Mouse (Mus musculus): Measurements from ENCODE around the gene Asb18. TPM values are rescaled to one million over a fixed set of nuclear protein-coding genes. Genes with fewer than 3 reads are reported as not detected.

Asb18 gene
- 0.04 TPM in 1 of 2 replicates, not detected in the other for polyA plus RNA-seq (2014; fragmentation: Nextera tagmentation; extraction: Ambion mirVana)

- H3K9me3 ChIP-seq (ENCODE audit: control insufficient read depth, low read length) = no peaks in the 10 kb centered on the region
- no peak within 1 kb of the TSS for H3K27ac ChIP-seq (replicated peaks; ENCODE audit: low read depth, low read length)
- WGBS = 77% methylated on average over 5 of the region's 5 CpGs
- ATAC-seq (ENCODE audit: insufficient number of reproducible peaks, low FRiP score, low TSS enrichment, low read depth) (no peak), DNase-seq (ENCODE audit: low spot score) (no peak)
- no peak within 1 kb of the TSS for H3K4me3 ChIP-seq (ENCODE audit: low read depth, low read length)
- H3K4me1 ChIP-seq (ENCODE audit: control insufficient read depth, insufficient read depth, low read length) = no peaks in the 10 kb centered on the region
- no peak within 1 kb of the TSS for H3K9ac ChIP-seq (ENCODE audit: low read length)
- no peaks in the 10 kb centered on the region for H3K36me3 ChIP-seq (ENCODE audit: control insufficient read depth, insufficient read depth, low read length)
- H3K27me3 ChIP-seq (ENCODE audit: control insufficient read depth, insufficient read depth, low read length) = no peaks in the 10 kb centered on the region
- no peak within 1 kb of the TSS for H3K4me2 ChIP-seq (ENCODE audit: low read depth, severe bottlenecking)
These were observed at the start of gene Asb18 for GRCm38 (mm10) chr1:90014446-90014845. Gene Asb18 (minus strand): TSS chr1:90014666.

GRCm38 (mm10) chr1:90060599-90060998 lies 46.1 kb upstream of the Asb18 start:
- no peaks in the 10 kb centered on the region for H3K4me1 ChIP-seq (ENCODE audit: control insufficient read depth, insufficient read depth, low read length)
- no peak for ATAC-seq (ENCODE audit: insufficient number of reproducible peaks, low FRiP score, low TSS enrichment, low read depth)
- peak; percentile 74 for DNase-seq (ENCODE audit: low spot score)
- H3K9ac ChIP-seq (ENCODE audit: low read length) = no peak overlapping the region
- no peaks in the 10 kb centered on the region for H3K27me3 ChIP-seq (ENCODE audit: control insufficient read depth, insufficient read depth, low read length)
- H3K36me3 ChIP-seq (ENCODE audit: control insufficient read depth, insufficient read depth, low read length) = no peaks in the 10 kb centered on the region
- H3K9me3 ChIP-seq (ENCODE audit: control insufficient read depth, low read length) = no peaks in the 10 kb centered on the region
- no peak overlapping the region for H3K27ac ChIP-seq (replicated peaks; ENCODE audit: low read depth, low read length)
- no peak overlapping the region for H3K4me3 ChIP-seq (ENCODE audit: low read depth, low read length)
- H3K4me2 ChIP-seq (ENCODE audit: low read depth, severe bottlenecking) = no peak overlapping the region
- 26% methylated on average over 7 of the region's 7 CpGs for WGBS

GRCm38 (mm10) chr1:90060054-90060453 lies 45.6 kb upstream of the Asb18 start:
- WGBS = 64% methylated on average over 3 of the region's 3 CpGs

GRCm38 (mm10) chr1:90054991-90055390 lies 40.5 kb upstream of the Asb18 start:
- H3K4me2 ChIP-seq (ENCODE audit: low read depth, severe bottlenecking) = no peak overlapping the region
- no peak overlapping the region for H3K27ac ChIP-seq (replicated peaks; ENCODE audit: low read depth, low read length)
- H3K4me1 ChIP-seq (ENCODE audit: control insufficient read depth, insufficient read depth, low read length) = peaks cover 30% of the 10 kb centered on the region
- no peak overlapping the region for H3K9ac ChIP-seq (ENCODE audit: low read length)
- ATAC-seq (ENCODE audit: insufficient number of reproducible peaks, low FRiP score, low TSS enrichment, low read depth) = no peak
- H3K4me3 ChIP-seq (ENCODE audit: low read depth, low read length) = no peak overlapping the region
- H3K36me3 ChIP-seq (ENCODE audit: control insufficient read depth, insufficient read depth, low read length) = no peaks in the 10 kb centered on the region
- no peaks in the 10 kb centered on the region for H3K9me3 ChIP-seq (ENCODE audit: control insufficient read depth, low read length)
- 85% methylated on average over 4 of the region's 4 CpGs for whole genome bisulfite sequencing
- no peaks in the 10 kb centered on the region for H3K27me3 ChIP-seq (ENCODE audit: control insufficient read depth, insufficient read depth, low read length)
- no peak for DNase-seq (ENCODE audit: low spot score)

More at GRCm38 (mm10) chr1:90060054-90060453, 45.6 kb upstream of the Asb18 start:
- no peak for DNase-seq (ENCODE audit: low spot score)
- Histone ChIP-seq H3K27ac (replicated peaks; ENCODE audit: low read depth, low read length) (no peak overlapping the region), H3K27me3 (ENCODE audit: control insufficient read depth, insufficient read depth, low read length) (no peaks in the 10 kb centered on the region), H3K9me3 (ENCODE audit: control insufficient read depth, low read length) (no peaks in the 10 kb centered on the region), H3K4me2 (ENCODE audit: low read depth, severe bottlenecking) (no peak overlapping the region), H3K4me1 (ENCODE audit: control insufficient read depth, insufficient read depth, low read length) (no peaks in the 10 kb centered on the region), H3K36me3 (ENCODE audit: control insufficient read depth, insufficient read depth, low read length) (no peaks in the 10 kb centered on the region), H3K4me3 (ENCODE audit: low read depth, low read length) (no peak overlapping the region), H3K9ac (ENCODE audit: low read length) (no peak overlapping the region)
- no peak for ATAC-seq (ENCODE audit: insufficient number of reproducible peaks, low FRiP score, low TSS enrichment, low read depth)

DNA sequence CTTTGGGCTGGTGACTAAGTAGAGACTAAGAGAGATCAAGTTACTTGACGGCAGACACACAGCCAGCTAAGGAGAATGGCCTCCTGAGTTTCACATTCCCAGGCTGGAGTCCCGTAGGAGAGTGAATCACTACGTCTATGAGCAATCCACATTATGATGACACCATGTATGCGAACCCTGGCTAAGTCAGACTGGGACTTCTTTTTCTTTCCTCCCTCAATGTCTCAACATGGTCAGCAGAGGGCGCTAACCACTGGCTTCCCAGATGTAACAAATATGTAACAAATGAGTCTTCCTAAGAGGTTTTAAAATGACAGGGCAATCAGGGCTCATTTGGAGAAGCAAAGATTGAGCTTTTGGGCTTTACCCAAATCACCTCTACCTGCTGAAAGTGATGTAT lies 36.9 kb upstream of the Asb18 start:
- no peaks in the 10 kb centered on the region for H3K9me3 ChIP-seq (ENCODE audit: control insufficient read depth, low read length)
- ATAC-seq (ENCODE audit: insufficient number of reproducible peaks, low FRiP score, low TSS enrichment, low read depth) = no peak
- peak; percentile 76 for DNase-seq (ENCODE audit: low spot score)
- no peak overlapping the region for H3K27ac ChIP-seq (replicated peaks; ENCODE audit: low read depth, low read length)
- 21% methylated on average over 5 of the region's 5 CpGs for WGBS
- peaks cover 34% of the 10 kb centered on the region for H3K4me1 ChIP-seq (ENCODE audit: control insufficient read depth, insufficient read depth, low read length)
- no peak overlapping the region for H3K4me3 ChIP-seq (ENCODE audit: low read depth, low read length)
- H3K36me3 ChIP-seq (ENCODE audit: control insufficient read depth, insufficient read depth, low read length) = no peaks in the 10 kb centered on the region
- H3K9ac ChIP-seq (ENCODE audit: low read length) = no peak overlapping the region
- no peak overlapping the region for H3K4me2 ChIP-seq (ENCODE audit: low read depth, severe bottlenecking)
- no peaks in the 10 kb centered on the region for H3K27me3 ChIP-seq (ENCODE audit: control insufficient read depth, insufficient read depth, low read length)

- no peak overlapping the region for H3K4me3 ChIP-seq (ENCODE audit: low read depth, low read length)
- WGBS = 32% methylated on average over 20 of the region's 20 CpGs
- no peaks in the 10 kb centered on the region for H3K9me3 ChIP-seq (ENCODE audit: control insufficient read depth, low read length)
- peak overlapping the region; percentile 40; the same call in 1 of the 2 replicates for H3K9ac ChIP-seq (ENCODE audit: low read length)
- peak; percentile 53 for DNase-seq (ENCODE audit: low spot score)
- H3K4me1 ChIP-seq (ENCODE audit: control insufficient read depth, insufficient read depth, low read length) = peaks cover 34% of the 10 kb centered on the region
- H3K27ac ChIP-seq (replicated peaks; ENCODE audit: low read depth, low read length) = 0 out of 2 replicates have a peak overlapping the region, but pooled peaks have one; percentile 0
- H3K27me3 ChIP-seq (ENCODE audit: control insufficient read depth, insufficient read depth, low read length) = no peaks in the 10 kb centered on the region
- H3K36me3 ChIP-seq (ENCODE audit: control insufficient read depth, insufficient read depth, low read length) = no peaks in the 10 kb centered on the region
- no peak overlapping the region; the same call in 1 of the 2 replicates for H3K4me2 ChIP-seq (ENCODE audit: low read depth, severe bottlenecking)
- ATAC-seq (ENCODE audit: insufficient number of reproducible peaks, low FRiP score, low TSS enrichment, low read depth) = no peak
These were observed 35.7 kb upstream of the Asb18 start for GRCm38 (mm10) chr1:90050046-90050739.

DNA sequence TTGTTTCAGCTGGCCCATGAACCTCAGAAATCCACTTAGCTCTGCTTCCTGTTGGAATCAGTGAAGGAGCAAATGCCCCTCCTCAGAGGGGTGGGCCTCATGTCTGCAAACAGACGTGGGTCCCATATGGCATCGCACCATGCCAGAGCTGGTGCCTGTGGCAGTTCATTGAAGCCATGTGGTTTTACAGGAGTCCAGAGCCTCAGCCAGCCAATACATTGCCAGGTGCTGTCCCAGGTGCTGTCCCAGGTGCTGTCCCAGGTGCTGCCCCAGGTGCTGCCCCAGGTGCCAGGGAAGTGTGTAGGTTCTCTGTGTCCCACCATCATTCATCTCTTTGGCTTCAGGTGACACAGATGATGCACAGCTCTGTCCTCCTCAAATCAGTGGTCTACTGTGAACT lies 13.8 kb upstream of the Asb18 start:
- Histone ChIP-seq H3K4me2 (ENCODE audit: low read depth, severe bottlenecking) (no peak overlapping the region), H3K4me1 (ENCODE audit: control insufficient read depth, insufficient read depth, low read length) (no peaks in the 10 kb centered on the region), H3K27ac (replicated peaks; ENCODE audit: low read depth, low read length) (no peak overlapping the region), H3K27me3 (ENCODE audit: control insufficient read depth, insufficient read depth, low read length) (no peaks in the 10 kb centered on the region), H3K9me3 (ENCODE audit: control insufficient read depth, low read length) (no peaks in the 10 kb centered on the region), H3K4me3 (ENCODE audit: low read depth, low read length) (no peak overlapping the region), H3K36me3 (ENCODE audit: control insufficient read depth, insufficient read depth, low read length) (no peaks in the 10 kb centered on the region), H3K9ac (ENCODE audit: low read length) (no peak overlapping the region)
- WGBS = 48% methylated on average over 2 of the region's 2 CpGs
- ATAC-seq (ENCODE audit: insufficient number of reproducible peaks, low FRiP score, low TSS enrichment, low read depth) = no peak
- peak; percentile 41 for DNase-seq (ENCODE audit: low spot score)

GRCm38 (mm10) chr1:90026945-90027344 lies 12.5 kb upstream of the Asb18 start:
- no peak for ATAC-seq (ENCODE audit: insufficient number of reproducible peaks, low FRiP score, low TSS enrichment, low read depth)
- no peaks in the 10 kb centered on the region for H3K9me3 ChIP-seq (ENCODE audit: control insufficient read depth, low read length)
- no peaks in the 10 kb centered on the region for H3K4me1 ChIP-seq (ENCODE audit: control insufficient read depth, insufficient read depth, low read length)
- 26% methylated on average over 3 of the region's 3 CpGs for WGBS
- H3K27ac ChIP-seq (replicated peaks; ENCODE audit: low read depth, low read length) = no peak overlapping the region
- no peaks in the 10 kb centered on the region for H3K36me3 ChIP-seq (ENCODE audit: control insufficient read depth, insufficient read depth, low read length)
- H3K4me2 ChIP-seq (ENCODE audit: low read depth, severe bottlenecking) = no peak overlapping the region
- no peaks in the 10 kb centered on the region for H3K27me3 ChIP-seq (ENCODE audit: control insufficient read depth, insufficient read depth, low read length)
- DNase-seq (ENCODE audit: low spot score) = peak; percentile 56
- no peak overlapping the region for H3K9ac ChIP-seq (ENCODE audit: low read length)
- H3K4me3 ChIP-seq (ENCODE audit: low read depth, low read length) = no peak overlapping the region

GRCm38 (mm10) chr1:90020336-90020735 lies 5.9 kb upstream of the Asb18 start:
- Histone ChIP-seq H3K27ac (replicated peaks; ENCODE audit: low read depth, low read length) (no peak overlapping the region), H3K4me1 (ENCODE audit: control insufficient read depth, insufficient read depth, low read length) (no peaks in the 10 kb centered on the region), H3K4me2 (ENCODE audit: low read depth, severe bottlenecking) (no peak overlapping the region), H3K36me3 (ENCODE audit: control insufficient read depth, insufficient read depth, low read length) (no peaks in the 10 kb centered on the region), H3K9me3 (ENCODE audit: control insufficient read depth, low read length) (no peaks in the 10 kb centered on the region), H3K9ac (ENCODE audit: low read length) (no peak overlapping the region), H3K4me3 (ENCODE audit: low read depth, low read length) (no peak overlapping the region), H3K27me3 (ENCODE audit: control insufficient read depth, insufficient read depth, low read length) (no peaks in the 10 kb centered on the region)
- WGBS = 87% methylated on average over 5 of the region's 5 CpGs
- DNase-seq (ENCODE audit: low spot score) (no peak), ATAC-seq (ENCODE audit: insufficient number of reproducible peaks, low FRiP score, low TSS enrichment, low read depth) (no peak)

Data from limb, embryonic 11.5 days (tissue).